In the genomic region with DNA sequence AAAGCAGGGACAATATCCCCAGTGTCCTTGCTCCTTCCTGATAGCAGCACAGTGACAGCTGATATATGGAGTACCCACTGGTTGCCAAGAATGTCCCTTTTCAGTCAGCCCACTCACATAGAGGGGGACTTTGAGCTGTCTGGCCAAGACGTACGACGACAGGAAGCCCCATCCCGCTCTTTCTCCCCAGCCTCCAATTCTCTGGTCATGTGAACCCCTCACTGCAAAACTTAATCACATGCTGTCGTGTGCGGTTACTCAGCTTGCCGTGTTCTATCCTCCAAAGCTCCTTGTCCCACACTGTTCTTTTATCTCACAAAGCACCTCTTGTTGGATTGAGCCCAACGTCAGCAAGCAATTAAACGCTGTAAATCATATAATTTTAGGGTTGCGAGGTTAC, we compare ENCODE assay signal across 13 mouse cellular contexts.
DNase-seq lines count a peak whose midpoint lies in the region; ATAC-seq and TF ChIP-seq lines count a peak whose summit lies in the region.
"Had no signal": no experiment of that assay in that cellular context is flagged by ENCODE, and none has a peak within 500 bp of the region (broad histone marks: within the 10 kb centered on the region; RNA-seq: fewer than 3 reads in every experiment).

No protein-coding gene starts in this region.

- H3K27ac ChIP-seq in kidney, embryonic 16.5 days (ENCODE audit: low read length): no peak overlapping the region
- H3K27ac ChIP-seq in kidney, adult 2 months (ENCODE audit: insufficient read depth, low read depth, low read length): no peak overlapping the region
- H3K27ac ChIP-seq: macrophage had no signal

- H3K27me3 ChIP-seq in kidney, embryonic 16.5 days (ENCODE audit: insufficient read depth, low read length): no peaks in the 10 kb centered on the region
- H3K27me3 ChIP-seq in kidney, adult 2 months (replicated peaks; ENCODE audit: control insufficient read depth, insufficient read depth, low read length): no peaks in the 10 kb centered on the region

- peak; percentile 2 for DNase-seq in adrenal gland, adult 2 months
- DNase-seq in adrenal gland, adult 18-20 months (ENCODE audit: low spot score in 2 of 2): no peak
- no peak for DNase-seq in kidney, adult 2 months
- DNase-seq in induced T-regulatory cell, adult 2 months (ENCODE audit: low read depth): peak; percentile 5
- DNase-seq in neural tube, embryonic 10.5 days (ENCODE audit: extremely low spot score, low spot score): peak; percentile 18
- no peak for DNase-seq in left cerebral cortex, adult 18-20 months (ENCODE audit: low spot score in 2 of 2)
- no peak for DNase-seq in ovary, postnatal 10 days (ENCODE audit: low spot score)
- DNase-seq: cerebellum, adult 8-10 months; layer of hippocampus, adult 9-11 months; right cerebral cortex, postnatal 4 days had no signal

- peaks cover 18% of the 10 kb centered on the region; the same call in 1 of the 2 replicates for H3K4me1 ChIP-seq in kidney, embryonic 16.5 days (ENCODE audit: insufficient read depth, low read length)
- no peaks in the 10 kb centered on the region; the same call in 1 of the 2 replicates for H3K4me1 ChIP-seq in kidney, adult 2 months (ENCODE audit: control insufficient read depth, insufficient read depth, low read length)

- H3K4me2 ChIP-seq in kidney, embryonic 16.5 days (replicated peaks; ENCODE audit: low read depth, low read length): no peak overlapping the region

- WGBS in kidney, embryonic 16.5 days: 18% methylated on average over 10 of the region's 10 CpGs
- 23% methylated on average over 10 of the region's 10 CpGs for WGBS in kidney, adult 2 months

- no peak for TF ChIP-seq POLR2A in kidney, adult 2 months (IDR thresholded peaks at IDR 0.05; ENCODE audit: low read depth, low read length)

- ATAC-seq in kidney, embryonic 16.5 days (ENCODE audit: low FRiP score, low TSS enrichment): peak; percentile 68

- peaks cover 4% of the 10 kb centered on the region; the same call in 1 of the 2 replicates for H3K9me3 ChIP-seq in kidney, embryonic 16.5 days (ENCODE audit: low read length)

- H3K36me3 ChIP-seq in kidney, embryonic 16.5 days (ENCODE audit: insufficient read depth, low read length): no peaks in the 10 kb centered on the region
- no peaks in the 10 kb centered on the region for H3K36me3 ChIP-seq in kidney, adult 2 months (ENCODE audit: control insufficient read depth, insufficient read depth, low read length)
- H3K36me3 ChIP-seq: G1E had no signal

- TF ChIP-seq CTCF in kidney, adult 2 months (conservative IDR thresholded peaks at IDR 0.05; ENCODE audit: insufficient read depth, insufficient read length, low read depth, low read length): no peak

- H3K4me3 ChIP-seq in kidney, embryonic 16.5 days (ENCODE audit: low read length): no peak overlapping the region
- H3K4me3 ChIP-seq in kidney, adult 2 months (ENCODE audit: insufficient read depth, low read depth, low read length): no peak overlapping the region

- no peak overlapping the region for H3K9ac ChIP-seq in kidney, embryonic 16.5 days (replicated peaks; ENCODE audit: low read length)

Comparison
In these comparisons a context has a peak if more than half of its experiments do, and no peak if none do; other contexts are left out.
1. DNase-seq: peak in adrenal gland, adult 2 months (single experiment), induced T-regulatory cell, adult 2 months (single experiment) and neural tube, embryonic 10.5 days (single experiment); none in adrenal gland, adult 18-20 months (0 of 2), kidney, adult 2 months (single experiment), left cerebral cortex, adult 18-20 months (0 of 2) and ovary, postnatal 10 days (single experiment).